Mouse (Mus musculus) retina, embryonic 14.5 days (tissue): ENCODE measurements around the gene Psg16.

Experiments
- DNase-seq: peaks from one replicate; pipeline ENCODE4 v3.0.0-alpha.2; 2015; ENCODE audit warnings: low spot score

The Psg16 gene

DNA sequence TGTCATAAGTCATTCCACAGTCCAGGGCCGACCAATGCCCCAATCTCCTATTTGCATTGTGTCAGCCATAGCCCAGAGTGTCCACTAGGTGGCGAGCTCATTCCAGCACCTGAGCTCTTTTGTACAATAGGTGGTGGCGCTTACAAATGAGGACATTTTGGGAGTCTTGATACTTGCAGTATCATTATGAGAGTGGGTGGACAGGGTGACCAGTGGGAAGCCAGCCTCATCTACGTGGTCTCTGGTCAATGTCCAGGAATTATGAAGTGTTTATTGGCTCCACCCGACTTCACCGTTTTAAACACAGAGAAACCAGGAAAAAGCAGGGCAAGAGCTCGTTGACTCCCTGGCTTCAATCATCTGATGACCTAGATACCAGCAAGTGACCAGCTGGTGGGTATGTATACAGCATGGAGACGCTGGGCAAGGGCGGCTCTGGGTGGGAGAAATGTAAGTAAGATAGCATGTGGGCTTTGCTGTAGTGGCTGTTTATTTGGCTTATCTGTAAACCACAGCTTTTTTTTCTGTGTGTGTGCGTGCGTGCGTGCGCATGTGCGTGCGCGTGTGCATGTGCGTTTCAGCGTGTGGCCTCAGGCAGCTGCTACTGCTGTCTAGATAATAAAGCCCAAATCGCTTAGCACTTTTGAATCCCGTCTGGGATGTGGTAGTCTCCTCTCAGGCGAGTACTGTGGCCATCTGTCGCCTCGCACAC is at the start of gene Psg16:
Psg16 (plus strand) TSS at position 137 of the 712 bp plus-strand sequence.
- peak; percentile 87 for DNase-seq

- DNase-seq = no peak
Observed at GRCm38 (mm10) chr7:17024141-17024540, 49.7 kb upstream of the Psg16 start.

- no peak for DNase-seq
Observed at GRCm38 (mm10) chr7:17024814-17025504, 48.9 kb upstream of the Psg16 start.

- DNase-seq = no peak
Observed at GRCm38 (mm10) chr7:17025505-17025894, 48.3 kb upstream of the Psg16 start.

DNA sequence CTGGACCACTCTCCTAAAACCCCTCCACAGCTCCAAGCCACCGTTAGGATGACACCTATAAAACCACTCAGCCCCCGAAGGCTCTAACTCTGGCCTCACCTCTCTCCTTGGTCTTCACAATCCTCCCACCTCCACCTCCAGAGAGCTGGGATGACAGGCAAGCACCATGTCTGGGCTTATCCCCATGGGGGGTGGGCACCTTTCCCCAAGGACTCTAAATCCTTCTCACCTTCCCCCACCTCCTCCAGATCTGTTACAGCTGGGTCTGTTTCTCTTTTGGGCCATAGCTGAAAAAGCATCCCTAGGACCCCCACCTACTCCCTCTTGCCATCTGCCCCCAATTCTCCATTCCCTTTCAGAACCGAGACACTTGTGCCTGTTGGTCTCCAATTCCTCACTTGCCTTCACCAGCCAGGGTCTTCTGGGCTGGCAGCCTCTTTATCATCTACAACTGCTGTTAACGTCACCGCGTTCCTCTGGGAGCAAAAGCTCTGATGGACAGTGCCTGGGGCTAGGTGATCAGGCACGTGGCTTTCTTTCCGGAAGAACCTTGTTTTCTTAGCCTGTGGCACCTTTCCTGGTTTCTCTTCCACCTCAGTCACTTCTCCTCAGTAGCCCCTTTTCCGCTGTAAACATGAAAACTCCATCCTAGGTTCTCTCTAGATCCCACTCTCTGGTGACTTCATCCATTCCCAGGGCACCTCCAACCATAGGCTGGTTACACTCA is 47.8 kb upstream of the Psg16 start:
- DNase-seq = no peak

- peak; percentile 82 for DNase-seq
Observed at GRCm38 (mm10) chr7:17026710-17027587, 46.9 kb upstream of the Psg16 start.

DNA sequence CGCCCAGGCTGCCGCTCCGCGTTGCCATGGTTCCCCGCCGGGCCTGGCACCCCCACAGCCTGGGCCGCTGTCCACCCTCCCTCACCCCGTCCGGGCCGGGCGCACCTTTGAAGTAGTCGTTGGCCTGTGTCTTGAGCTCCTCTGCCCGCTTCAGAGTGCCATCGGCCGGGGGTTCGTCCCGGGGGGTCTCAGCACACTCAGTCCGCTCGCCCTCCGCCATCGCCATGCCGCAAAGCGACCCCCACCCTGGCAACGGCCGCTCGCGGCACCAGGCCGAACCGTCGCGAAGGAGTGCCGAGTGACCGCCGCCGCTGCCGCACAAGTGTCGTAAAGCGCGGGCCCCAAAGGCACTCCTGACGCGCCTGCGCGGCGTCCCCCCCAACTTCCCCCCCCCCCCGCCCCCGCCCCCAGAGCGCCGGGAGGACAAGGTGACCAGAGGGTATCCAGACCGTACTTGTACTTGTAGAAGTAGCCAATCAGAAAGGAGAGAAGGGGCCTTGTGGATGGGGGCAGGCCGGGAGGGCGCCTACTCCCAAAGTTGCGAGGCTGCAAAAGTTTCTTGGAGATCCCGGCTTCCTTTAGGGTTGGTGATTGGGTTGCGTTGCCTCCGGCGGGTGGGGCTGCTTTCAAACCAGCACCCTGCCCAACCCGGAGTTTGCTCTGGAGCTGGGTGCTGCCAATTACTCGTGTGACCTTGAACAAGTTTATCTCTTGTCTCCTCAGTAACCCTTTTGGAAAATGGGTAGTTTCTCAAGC is 46.1 kb upstream of the Psg16 start, which contains the start of gene Ppp5c:
Ppp5c (minus strand) TSS at position 337 of the 756 bp plus-strand sequence.
- peak; percentile 93 for DNase-seq

- no peak for DNase-seq
Observed at GRCm38 (mm10) chr7:17028923-17029322, 44.9 kb upstream of the Psg16 start.

GRCm38 (mm10) chr7:17030239-17030638 is 43.6 kb upstream of the Psg16 start:
- no peak for DNase-seq

DNA sequence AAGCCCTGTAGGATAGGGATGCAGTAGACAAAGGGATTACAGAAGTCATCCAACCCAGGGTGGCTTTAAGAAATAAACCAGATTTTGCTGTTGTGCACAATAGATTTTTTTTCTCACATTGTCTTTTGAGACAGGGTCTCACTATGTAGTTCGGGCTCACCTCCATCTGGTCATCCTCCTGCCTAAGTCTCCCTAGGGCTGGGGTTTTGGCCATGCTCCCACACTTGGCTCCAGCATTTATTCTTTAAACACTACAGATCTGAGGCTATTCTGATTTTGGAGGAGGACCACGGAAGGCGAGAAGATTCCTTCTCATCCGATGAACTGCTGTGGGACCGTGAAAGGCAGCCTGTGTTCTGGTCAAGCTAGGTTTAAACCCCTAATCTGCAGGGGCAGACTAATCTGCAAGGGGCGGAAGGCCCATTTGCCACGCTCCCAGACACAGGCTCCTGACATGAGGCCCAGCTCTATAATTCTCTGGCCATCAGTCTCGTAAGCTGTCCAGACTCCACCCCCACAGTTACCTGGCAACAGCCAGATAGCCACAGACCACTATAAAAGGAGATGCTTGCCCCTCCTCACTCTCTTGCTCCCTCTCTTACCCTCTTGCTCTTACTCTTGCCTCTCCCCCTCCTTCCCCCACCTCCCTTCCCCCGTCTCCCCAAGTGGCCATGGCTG is 35.7 kb upstream of the Psg16 start:
- no peak for DNase-seq

DNA sequence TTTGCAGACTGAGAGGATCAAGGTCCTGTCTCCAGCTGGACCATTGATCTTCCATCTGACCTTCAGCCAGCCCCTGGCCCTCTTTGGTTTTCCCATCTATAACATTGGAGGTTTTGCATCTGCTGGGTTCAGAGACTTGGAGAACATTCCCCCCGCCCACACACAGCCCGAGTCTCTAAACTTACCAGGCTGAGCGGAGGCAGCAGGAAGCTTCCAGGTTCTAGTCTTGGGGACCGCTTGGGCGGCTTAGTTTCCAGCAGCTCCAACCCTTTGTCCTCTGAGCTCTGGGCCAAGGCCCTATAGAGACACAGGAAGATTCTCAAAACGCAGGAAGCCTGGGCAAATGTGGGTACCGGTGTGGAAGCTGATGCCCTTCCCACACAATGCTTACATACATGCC is 34.5 kb upstream of the Psg16 start:
- no peak for DNase-seq

DNA sequence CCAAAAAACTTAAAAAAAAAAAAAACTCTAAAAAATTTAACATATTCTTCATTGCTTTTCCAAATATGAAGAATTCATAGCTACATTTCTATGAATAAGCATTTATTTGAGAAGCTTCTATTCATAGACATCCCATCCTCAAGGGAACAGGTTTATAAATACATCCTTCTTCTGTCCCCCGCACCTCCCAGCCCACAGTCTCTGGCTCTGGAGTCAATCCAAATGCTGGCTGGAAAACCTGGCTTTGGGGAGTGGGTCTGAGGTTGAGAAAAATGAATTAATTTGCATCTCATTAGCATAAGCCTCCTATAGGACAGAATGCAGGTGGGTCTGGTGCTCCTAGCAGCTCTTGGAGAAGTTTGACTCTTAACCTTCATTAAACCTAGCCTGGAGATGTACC is 28.1 kb upstream of the Psg16 start:
- DNase-seq = no peak

- no peak for DNase-seq
Observed at GRCm38 (mm10) chr7:17047041-17047682, 26.7 kb upstream of the Psg16 start.

GRCm38 (mm10) chr7:17048431-17049190 is 25.2 kb upstream of the Psg16 start:
- DNase-seq = no peak

DNA sequence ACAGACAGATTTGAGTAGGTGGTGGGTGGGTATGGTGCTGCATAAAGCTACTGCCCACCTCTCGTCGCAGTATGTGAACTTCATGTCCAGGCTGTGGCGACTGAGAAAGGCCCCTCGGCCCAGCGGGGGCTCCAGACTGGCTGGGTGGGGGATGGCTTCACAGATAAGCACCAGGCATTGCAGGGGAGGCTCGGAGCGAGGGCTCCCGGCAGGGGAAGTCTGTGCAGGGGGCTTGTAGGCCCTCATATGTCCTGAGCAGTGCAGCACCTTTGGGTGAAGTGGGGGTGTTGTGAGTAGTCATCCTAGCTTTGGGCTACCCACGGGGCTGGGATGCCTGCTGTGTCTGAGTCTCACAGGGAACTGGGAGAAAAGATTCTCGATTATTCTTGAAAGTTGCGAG is 23.3 kb upstream of the Psg16 start:
- DNase-seq = no peak

GRCm38 (mm10) chr7:17050933-17051594 is 22.8 kb upstream of the Psg16 start:
- peak; percentile 79 for DNase-seq

DNA sequence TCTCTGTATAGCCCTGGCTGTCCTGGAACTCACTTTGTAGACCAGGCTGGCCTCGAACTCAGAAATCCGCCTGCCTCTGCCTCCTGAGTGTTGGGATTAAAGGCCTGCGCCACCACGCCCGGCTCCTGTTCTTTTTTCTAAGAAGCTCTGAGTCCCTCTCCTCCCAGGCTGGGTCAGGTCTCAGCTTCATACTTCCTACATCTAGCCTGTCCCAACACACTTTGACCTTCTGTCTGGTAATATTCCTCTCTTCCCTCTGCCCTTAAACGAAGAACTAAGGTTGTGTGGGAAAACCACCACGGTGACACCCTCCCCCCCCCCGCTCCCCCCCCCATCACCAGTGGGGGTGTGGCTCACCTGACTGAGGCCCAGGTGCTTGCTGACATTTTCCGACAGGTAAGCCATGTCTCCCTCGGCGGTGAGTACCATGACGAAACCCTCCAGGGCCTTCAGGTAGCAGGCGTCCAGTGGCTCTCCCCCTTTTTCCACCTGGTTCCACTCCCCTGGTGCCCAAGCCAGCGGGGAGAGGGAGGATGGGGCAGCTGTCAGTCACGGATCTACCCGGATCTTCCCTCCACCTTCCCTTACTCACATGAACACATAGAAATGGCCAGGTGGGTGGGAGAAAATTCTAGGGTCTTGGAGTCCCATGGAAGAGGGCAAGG is 19.4 kb upstream of the Psg16 start:
- DNase-seq = no peak

- no peak for DNase-seq
Observed at GRCm38 (mm10) chr7:17055287-17055946, 18.4 kb upstream of the Psg16 start.
